Mouse (Mus musculus): ENCODE measurements around the gene Gpr22.

The Gpr22 gene

DNA sequence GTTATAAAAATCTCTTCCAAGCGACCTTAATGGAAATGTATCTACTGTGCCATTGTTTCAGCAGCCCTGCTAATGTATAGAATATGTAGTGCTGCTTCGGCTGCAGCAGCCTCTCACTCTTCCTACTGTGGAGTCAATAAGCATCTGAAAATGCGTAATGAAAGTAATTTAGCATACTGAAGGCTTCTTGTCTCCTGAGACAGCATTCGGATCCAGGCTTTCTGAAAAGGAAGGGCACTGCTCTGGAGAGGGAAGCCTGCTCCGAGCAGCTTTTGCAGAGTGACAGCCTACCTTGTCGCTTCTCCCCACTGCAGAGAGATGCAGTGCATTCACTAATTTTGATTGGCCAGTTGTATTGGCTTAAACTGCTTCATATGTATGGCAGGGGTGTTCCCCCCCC lies at the start of gene Gpr22:
Gene Gpr22, minus strand, starts transcription at position 348 of the 400 bp plus-strand sequence.
- DNase-seq, result peak; percentile 71 to 76

GRCm38 (mm10) chr12:31755885-31756755 lies 42.4 kb upstream of the Gpr22 start:
- no peak for DNase-seq

- no peak for DNase-seq
These were observed 40.7 kb upstream of the Gpr22 start for GRCm38 (mm10) chr12:31754465-31754864.

GRCm38 (mm10) chr12:31749846-31750245 lies 36.1 kb upstream of the Gpr22 start:
- no peak for DNase-seq

DNA sequence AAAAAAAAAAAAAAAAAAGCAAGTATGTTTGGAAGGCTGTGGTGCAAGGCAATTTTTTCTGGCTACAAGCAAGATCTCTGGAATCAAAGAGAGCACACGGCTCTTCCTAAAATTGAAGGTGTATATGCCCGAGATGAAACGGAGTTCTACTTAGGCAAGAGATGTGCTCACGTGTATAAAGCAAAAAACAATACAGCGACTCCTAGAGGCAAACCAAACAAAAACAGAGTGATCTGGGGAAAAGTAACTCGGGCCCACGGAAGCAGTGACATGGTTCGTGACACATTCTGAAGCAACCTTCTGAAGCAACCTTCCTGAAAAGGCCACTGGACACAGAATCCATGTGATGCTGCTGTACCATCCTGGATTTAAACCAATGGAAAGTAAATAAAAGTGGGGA lies 33.6 kb upstream of the Gpr22 start:
- no peak for DNase-seq

DNA sequence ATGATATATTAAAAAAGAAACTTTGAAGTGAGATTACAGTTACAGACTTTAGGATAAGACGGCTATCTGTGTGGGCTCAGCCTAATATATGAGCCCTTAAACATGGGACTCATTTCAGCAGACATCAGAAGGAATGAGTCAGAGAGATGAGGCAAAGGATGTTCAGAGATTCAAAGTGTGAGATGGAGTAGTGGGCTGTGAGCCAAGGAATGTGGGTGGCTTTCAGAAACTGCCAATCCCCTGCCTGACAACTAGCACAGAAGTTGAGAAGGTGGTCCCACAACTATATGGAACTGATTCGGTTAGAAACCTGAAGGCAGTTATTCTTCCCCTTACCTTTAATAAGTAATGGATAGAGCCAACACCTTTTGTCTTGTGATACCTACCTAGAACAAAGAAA lies 20.9 kb upstream of the Gpr22 start:
- DNase-seq, result no peak

DNA sequence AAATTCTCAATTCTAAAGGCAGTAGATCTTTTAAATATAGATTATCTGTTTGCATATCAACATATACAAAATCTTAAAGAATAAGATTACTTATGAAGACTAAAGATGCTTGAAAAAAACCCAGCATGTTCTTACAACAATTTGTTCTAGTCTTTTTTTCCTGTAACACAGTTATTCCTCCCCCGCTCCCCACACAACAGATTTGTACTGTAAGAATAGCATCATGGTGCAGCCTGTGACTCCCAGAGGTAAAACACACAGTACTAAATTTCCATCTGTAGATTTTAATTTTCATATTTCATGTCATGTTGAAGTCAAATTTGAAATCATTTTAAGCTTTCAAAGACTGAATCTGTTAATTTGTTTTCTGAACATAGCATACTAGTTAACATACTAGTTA lies 16.4 kb upstream of the Gpr22 start:
- DNase-seq, result no peak

GRCm38 (mm10) chr12:31726707-31727106 lies 13.0 kb upstream of the Gpr22 start:
- DNase-seq, result no peak

GRCm38 (mm10) chr12:31725511-31726275 lies 11.9 kb upstream of the Gpr22 start:
- no peak for DNase-seq

- DNase-seq, result no peak
These were observed 10.8 kb upstream of the Gpr22 start for GRCm38 (mm10) chr12:31724576-31724975.

- DNase-seq, result peak; percentile 36 to 41
These were observed 6.0 kb upstream of the Gpr22 start for GRCm38 (mm10) chr12:31719586-31720275.

DNA sequence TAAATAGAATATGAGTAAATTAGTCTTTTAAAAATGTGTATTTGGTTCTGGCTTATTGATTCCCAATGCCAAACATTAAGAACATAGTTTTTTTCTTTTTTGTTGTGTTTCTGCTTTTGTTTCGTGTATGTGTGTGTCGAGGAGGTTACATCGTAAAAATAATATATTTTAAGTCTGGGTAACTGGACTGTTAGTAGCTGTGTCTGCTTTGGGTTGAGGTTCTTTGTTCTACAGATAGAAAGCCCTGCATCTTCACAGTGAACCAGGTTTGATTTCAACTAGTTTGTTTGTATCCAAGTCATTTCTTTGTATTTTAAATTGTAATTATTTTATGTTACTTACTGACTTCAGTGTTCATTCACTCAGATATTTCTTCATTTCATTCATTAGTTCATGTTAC lies 323 bp upstream of the Gpr22 start:
- no peak for DNase-seq

DNA sequence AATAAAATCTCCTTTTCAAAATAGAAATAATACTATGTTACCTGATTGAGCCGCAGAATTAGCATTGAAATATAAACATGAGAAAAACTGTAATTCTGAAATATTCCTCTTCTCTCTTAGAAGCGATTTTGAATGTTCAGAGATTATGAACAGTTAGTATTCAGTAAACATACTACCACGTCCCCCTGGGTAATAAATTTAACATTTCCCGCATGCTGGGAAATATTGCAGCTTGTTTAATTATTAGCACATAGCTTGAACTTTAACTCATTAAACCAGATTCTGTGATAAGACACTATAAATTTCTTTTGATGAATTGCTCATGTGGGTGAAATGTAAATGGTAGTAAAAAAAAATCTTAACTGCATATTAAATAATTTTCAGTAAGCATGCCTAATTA lies 1.0 kb downstream of the Gpr22 start:
- no peak for DNase-seq

DNA sequence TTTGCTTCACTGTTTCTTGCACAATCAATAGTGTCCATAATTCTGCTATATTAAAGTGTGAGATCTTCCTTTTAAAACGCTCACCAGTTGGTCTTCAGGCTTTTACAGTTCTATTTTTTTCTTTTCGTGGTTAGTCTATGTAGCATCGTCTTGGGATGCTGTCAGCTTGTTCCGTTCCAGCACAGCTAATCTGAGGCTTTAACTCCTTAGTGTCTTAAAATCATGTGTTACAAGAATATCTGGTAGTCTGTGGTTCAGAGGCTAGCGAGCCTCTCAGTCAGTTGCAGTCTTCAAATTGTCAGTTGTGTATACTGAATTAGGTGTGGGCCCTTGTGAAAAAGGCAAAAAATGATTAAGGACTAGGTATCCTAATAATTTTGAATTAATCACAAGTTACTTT lies 1.5 kb downstream of the Gpr22 start:
- peak; percentile 42 to 62 for DNase-seq

DNA sequence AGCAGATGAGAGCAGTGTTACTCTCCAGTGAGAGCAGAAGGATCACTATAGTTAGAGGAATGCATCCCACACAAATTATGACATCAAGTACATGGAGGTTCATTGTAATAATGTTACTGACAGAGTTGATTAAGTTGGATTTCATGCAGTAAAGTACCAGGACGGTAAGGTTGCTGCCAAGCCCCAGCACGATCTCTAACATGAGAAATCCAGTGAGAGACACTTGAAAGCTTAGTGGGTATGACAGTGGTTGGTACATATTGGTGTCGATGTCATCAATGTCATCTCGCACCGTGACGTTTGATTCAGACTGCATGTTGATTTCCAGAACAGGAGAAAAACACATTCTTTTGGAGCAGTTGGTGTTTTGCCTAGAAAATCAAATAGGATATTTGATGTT lies 4.1 kb downstream of the Gpr22 start:
- DNase-seq, result no peak

DNA sequence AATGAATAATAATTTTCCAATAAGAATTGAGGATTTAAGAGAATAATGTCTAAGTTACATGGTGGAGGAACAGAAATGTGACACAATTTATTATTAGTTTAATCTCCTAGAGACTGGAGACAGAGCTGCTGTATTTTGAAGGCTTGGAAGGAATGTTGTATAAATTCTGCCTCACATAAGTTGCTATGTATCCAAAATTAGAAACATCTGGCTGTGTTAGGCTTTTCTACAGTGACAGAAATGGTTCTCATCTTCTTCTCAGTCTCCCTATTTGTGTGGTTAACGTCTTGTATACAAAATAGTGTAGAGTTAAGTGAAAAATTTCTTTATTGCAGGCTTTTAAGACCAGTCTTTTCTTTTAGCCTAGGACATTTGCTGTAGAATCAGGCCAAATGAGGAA lies 6.2 kb downstream of the Gpr22 start:
- no peak for DNase-seq

DNA sequence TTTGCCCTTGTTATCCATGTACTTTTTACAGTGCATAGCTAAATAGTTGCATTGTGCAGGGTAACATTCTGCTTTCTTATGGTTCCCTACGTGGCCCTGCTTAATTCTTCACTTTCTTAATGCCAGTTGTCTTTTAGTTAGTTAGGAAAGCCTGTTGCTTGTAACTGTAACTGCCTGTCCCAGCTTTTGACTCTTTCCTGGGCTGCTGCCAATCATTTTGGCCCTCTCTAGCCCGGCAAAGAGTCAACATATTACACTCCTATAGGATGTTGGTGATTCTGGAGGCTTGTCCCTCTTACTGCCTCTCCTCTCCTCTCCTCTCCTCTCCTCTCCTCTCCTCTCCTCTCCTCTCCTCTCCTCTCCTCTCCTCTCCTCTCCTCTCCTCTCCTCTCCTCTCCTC lies 7.6 kb downstream of the Gpr22 start:
- no peak for DNase-seq

GRCm38 (mm10) chr12:31703904-31704303 lies 9.8 kb downstream of the Gpr22 start:
- DNase-seq, result no peak

DNA sequence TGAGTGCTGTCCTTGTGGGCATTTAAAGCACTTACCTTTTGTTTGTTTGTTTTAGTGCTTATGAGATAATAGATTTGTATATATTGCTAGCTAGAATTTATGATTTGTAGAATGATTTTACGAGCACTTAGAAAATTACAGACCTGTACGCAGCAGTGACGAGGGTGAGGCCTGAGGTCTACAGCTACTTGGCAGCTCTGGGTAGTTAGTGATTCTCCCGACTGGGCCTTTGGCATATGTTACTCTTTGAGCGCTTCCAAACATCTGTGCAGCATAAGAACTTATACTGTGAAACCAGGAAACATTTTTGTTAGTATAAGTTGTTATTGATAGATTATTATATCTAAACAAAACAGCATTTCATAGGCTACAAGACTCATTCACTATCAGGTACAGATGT lies 12.3 kb downstream of the Gpr22 start:
- no peak for DNase-seq

DNA sequence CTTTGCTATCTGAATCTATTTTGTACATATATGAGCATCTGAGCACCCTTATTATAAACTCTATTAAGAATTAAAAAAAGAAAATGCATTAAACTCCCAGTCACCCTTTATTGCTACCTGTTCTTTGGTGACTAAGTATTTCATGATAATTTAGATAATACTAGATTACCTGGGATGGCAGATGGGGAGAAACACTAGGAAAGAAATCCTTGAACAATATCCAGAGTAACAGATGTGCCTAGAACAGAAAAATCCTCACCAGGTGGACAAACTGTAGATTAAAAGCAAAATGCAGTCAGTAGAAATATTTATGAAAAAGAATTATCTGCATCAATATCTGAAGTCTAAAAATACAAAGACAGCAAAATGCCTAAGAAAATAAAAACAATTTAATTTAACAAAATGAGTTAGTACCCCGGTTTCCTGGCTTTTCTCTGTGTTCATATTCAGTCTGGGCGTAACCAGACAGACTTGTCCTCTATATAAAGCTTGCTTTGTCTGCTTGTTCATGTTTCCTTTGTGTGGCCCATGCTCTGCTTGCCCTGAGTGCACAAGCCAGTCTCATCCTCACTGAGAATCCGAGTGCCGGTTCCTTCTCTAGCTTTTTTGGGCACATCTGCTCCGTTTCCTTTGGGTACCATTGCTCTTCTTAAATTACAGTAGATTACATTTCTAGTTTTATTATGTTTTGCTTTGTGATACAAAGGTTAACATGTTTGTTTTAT lies 13.0 kb downstream of the Gpr22 start:
- no peak for DNase-seq

GRCm38 (mm10) chr12:31693278-31693677 lies 20.5 kb downstream of the Gpr22 start:
- DNase-seq, result no peak

DNA sequence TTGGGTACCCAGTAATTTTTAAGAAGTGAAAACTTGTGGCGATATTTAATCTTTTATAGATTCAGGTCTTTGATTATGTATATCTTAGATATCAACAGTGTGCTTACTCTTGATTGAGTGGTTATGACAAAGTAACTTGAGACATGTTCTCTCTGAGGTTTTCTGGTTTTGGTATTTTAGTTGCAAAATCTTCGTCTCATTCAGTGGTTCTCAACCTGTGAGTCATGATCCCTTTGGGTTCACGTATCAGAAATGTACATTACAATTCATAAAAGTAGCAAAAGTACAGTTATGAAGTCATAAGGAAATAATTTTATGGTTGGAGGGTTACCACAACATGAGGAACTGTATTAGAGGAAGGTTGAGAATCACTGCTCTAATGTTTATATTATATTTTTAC lies 27.1 kb downstream of the Gpr22 start:
- DNase-seq, result no peak

DNA sequence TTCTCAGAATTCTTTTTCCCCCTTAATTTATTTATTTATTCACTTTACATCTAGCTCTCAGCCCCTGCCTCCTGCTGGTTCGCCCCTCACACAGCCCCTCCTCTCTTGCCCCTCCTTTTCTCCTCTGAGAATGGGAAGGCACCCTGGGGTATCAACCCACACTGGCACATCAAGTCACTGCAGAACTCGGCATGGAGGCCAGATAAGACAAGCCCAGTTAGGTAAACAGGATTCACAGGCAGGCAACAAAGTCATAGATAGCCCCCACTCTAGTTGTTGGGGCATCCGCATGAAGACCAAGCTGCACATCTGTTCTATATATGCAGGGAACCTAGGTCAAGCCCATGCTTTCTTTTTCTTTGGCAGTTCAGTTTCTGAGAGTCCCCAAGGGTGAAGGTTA lies 46.6 kb downstream of the Gpr22 start:
- DNase-seq, result no peak
